Mouse (Mus musculus): ENCODE measurements around the gene Tmprss7.
A peak's percentile ranks its signal among the peaks of the same experiment; 100 is the strongest.

Tmprss7 gene

DNA sequence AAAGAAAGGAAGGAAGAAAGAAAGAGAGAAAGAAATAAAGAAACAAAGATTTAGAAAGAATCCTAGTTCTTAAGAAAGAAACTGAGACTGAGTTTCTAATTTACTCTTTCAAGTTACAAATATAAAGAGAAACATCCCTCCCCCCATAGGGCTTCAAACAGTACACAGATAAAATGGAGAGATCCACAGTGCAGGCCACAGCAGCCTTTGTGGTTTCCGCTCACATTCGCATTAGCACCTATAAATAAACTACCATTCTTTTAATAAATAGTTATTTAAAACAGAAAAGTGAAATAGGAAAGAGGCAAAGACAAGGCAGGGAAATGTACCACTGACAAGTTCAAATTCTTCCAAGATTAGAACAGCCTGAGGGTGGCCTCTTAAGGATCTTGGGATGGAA, 68.7 kb downstream of the Tmprss7 start:
- DNase-seq, result no peak

DNA sequence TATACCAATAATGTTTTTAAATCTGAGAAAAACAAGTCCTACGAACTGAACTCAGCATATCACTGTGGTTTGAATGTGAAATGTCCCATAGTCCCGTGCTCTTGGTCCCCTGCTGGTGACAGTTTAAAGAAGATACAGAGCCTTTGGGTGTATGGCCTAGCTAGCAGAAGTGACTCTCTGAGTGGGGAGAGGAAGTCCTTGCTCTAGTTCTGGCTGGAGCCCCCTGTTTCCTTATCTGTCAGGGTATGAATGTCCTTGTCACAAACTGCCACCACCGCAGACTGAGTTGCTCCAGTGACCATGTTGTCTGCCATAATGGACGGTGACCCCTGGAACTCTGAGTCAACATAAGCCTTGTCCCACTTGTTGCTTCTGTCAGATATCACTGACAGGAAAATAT, 70.2 kb downstream of the Tmprss7 start:
- DNase-seq, result no peak

DNA sequence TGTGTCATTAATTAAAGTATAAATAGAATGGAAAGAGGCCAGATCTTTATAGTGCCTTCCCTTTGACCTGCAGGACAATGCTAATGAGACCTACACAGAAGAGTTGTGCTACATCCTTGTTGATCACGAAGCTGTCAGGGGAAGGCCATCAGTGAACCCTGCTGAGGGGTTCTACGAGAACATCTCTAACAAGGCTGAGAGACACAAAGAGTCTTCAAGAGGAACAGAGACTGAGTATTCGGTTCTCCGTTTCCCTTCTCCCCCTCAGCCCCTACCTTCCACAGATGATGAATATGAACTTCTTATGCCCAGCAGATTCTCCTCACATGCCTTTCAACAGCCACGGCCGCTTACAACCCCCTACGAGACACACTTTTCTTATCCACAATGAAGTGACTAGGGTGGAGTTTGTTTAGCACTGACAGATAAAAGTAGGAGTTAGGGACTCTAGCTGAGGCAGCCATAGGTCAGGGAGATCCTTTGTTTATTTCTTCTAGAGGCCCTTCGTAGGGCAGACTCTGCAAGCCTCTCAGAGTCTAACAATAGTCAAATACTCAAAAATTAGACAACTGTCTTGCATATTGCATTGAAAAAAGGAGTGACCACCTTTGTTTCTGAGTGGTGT, 73.6 kb downstream of the Tmprss7 start:
- DNase-seq, result no peak

DNA sequence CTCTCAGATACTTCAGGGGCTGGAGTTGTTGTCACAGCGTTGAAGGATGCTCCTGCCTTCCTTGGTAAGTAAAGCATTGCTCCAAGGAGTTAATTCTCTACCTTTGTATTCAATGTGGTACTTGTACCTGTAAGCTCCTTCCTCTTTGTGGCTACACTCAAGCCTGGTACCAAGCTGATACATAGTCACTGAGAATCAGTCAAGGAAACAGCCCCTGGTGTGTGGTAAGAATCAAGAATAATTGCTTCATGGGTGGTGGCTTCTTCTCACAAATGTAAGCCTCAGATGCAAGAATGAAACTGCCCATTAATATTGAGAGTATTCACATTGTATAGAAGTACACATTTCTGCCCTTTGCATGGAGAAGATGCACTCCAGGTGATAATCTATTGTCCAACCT, 77.5 kb downstream of the Tmprss7 start:
- no peak for DNase-seq

DNA sequence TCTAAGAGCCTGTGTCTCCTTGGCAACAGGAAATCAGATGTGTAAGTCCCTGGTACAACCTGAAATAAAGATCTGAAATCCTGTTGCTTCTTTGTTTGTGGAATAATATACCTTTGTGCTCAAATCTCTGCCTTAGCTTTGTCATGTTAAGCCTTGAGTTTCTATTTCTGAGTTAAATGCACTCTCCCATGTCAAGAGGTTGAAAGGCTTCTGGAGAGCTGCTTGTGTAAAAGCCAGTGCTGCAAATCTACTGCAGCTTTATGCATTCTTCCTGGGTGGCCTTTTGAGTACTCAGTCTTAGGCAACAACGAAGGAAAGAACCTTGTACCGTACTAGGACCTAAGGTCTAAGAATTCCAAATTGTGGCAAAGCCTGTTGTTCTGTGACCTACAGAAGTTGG, 80.2 kb downstream of the Tmprss7 start:
- DNase-seq, result no peak

DNA sequence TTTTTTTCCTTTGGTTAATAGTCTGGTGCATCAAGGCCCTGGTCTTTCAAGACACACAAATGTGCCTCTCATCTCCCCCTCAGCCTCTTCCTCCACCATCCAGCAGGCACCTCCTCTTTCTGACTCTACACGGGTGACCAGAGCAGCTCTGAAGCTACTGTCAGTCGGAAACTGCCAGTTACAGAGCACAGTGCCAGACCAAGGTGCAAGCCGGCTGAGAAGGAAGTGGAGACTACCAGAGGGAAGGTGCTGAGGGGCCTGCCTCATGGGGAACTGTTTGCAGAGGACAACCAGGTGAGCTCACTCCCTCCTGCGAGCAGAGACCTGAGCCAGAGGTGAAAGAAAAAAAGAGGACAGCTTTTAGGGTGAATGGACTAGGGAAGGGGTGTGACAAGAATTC, 83.2 kb downstream of the Tmprss7 start, which contains the start of gene Gcsam:
Gene Gcsam (plus strand): TSS at position 114 of the 400 bp plus-strand sequence.
- DNase-seq, result no peak

DNA sequence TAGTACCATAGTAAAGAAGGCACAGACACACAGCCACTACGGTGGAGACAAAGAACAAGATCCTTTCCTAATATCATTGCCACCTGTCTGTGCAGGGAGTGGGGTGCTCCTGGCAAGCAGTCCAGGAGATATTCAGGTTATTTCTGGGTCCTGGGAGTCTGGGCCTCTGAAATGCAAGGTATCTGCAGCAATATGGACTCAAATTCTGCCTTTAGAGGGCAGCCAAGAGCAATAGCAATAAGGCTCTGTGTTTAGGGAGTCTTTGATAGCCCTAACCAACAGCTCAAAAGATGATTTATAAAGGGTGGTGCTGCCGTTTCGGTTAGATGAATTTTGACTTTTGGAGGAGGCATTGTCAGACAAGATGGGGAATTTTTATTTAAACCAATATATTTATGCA, 84.2 kb downstream of the Tmprss7 start:
- peak; percentile 10 for DNase-seq

DNA sequence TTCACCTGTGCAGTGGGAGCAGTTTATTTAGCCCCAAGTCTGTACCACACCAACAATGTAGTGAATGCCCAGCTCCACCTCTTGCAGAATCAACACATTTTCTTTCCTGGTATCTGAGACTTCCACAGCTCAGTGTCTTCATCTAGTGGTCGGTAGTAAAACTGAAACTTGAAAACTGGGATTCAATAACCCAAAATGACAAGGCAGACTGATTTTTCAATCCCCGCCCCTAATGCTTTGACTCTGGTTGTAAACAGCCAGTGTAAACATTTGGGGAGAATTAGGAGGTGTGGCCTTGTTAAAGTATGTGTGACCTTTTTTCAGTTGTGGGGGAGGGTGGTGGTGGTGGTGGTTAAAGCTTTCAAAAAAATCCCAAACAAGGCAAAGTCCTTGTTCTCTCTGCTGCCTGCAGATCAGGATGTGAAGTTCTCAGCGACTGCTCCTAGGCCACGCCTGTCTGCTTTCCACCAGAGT, 84.9 kb downstream of the Tmprss7 start:
- no peak for DNase-seq

Measured in cerebellum, adult 9-10 months (tissue).